Mouse (Mus musculus) kidney, postnatal 25 days (tissue): ENCODE data around the gene Tbc1d14.

Source experiments
- DNase-seq, 2 experiments: peaks; one replicate each; pipeline ENCODE4 v3.0.0; 2021; ENCODE audit warnings: mixed read lengths in 2 of 2

Gene Tbc1d14

GRCm38 (mm10) chr5:36457706-36458105 lies 135.4 kb downstream of the Tbc1d14 start:
- DNase-seq, result no peak

- DNase-seq, result no peak
Measured at GRCm38 (mm10) chr5:36452821-36453220, 140.3 kb downstream of the Tbc1d14 start.

GRCm38 (mm10) chr5:36451872-36452389 lies 141.1 kb downstream of the Tbc1d14 start:
- no peak for DNase-seq

GRCm38 (mm10) chr5:36451119-36451518 lies 142.0 kb downstream of the Tbc1d14 start:
- no peak for DNase-seq

- no peak for DNase-seq
Measured at GRCm38 (mm10) chr5:36449710-36450358, 143.2 kb downstream of the Tbc1d14 start.

GRCm38 (mm10) chr5:36447872-36448271 lies 145.2 kb downstream of the Tbc1d14 start:
- DNase-seq, result no peak

- DNase-seq, result no peak
Measured at GRCm38 (mm10) chr5:36446166-36446890, 146.7 kb downstream of the Tbc1d14 start.

- DNase-seq, result no peak
Measured at GRCm38 (mm10) chr5:36445028-36445427, 148.0 kb downstream of the Tbc1d14 start.

- no peak for DNase-seq
Measured at GRCm38 (mm10) chr5:36444611-36445010, 148.5 kb downstream of the Tbc1d14 start.

- no peak for DNase-seq
Measured at GRCm38 (mm10) chr5:36440741-36441140, 152.3 kb downstream of the Tbc1d14 start.
